Mouse (Mus musculus) layer of hippocampus, adult 2 months (tissue): ENCODE data around the gene Rab2b. TPM values are rescaled to one million over a fixed set of nuclear protein-coding genes. Genes with fewer than 3 reads are reported as not detected.

ENCODE experiments used
- DNase-seq, 2 experiments: peaks; one replicate each; pipeline ENCODE4 v3.0.0; 2022; ENCODE audit warnings: low spot score in 2 of 2
- H3K27ac ChIP-seq: fragments of 200-600 bp; 2 replicates; pipeline ENCODE4 v1.8.1; 2022
- H3K4me3 ChIP-seq: fragments of 200-600 bp; 2 replicates; pipeline ENCODE4 v1.8.1; 2022; ENCODE audit warnings: mild to moderate bottlenecking
- CTCF ChIP-seq: fragments of 200-600 bp; conservative IDR thresholded peaks from 2 replicates; pipeline ENCODE4 v1.8.1; 2022; ENCODE audit warnings: antibody characterized with exemption, mild to moderate bottlenecking, moderate library complexity
- total RNA-seq, 2 experiments: library from RNA; stranded (reverse); gene quantifications; 2 replicates each; pipeline ENCODE4 v1.2.3; 2021

Rab2b gene
- total RNA-seq, 2 experiments from 2014 or later: 35.4 to 36.2 TPM

- Histone ChIP-seq H3K27ac (peak overlapping the region; percentile 88), H3K4me3 (peak overlapping the region; percentile 98)
- DNase-seq: no peak
- TF ChIP-seq CTCF: no peak
Observed at GRCm38 (mm10) chr14:52256311-52257175, 22.8 kb downstream of the Rab2b start.

- TF ChIP-seq CTCF: no peak
- Histone ChIP-seq H3K4me3 (no peak overlapping the region), H3K27ac (no peak overlapping the region)
- DNase-seq: no peak
Observed at GRCm38 (mm10) chr14:52246129-52246528, 33.2 kb downstream of the Rab2b start.

- TF ChIP-seq CTCF: no peak
- Histone ChIP-seq H3K4me3 (peak overlapping the region; percentile 69), H3K27ac (peak overlapping the region; percentile 94)
- no peak for DNase-seq
Observed at GRCm38 (mm10) chr14:52244690-52245042, 34.7 kb downstream of the Rab2b start.

GRCm38 (mm10) chr14:52244041-52244689 is 35.2 kb downstream of the Rab2b start:
- TF ChIP-seq CTCF: no peak
- Histone ChIP-seq H3K4me3 (peak overlapping the region; percentile 69), H3K27ac (peak overlapping the region; percentile 94)
- DNase-seq: peak; percentile 98 to 99

- no peak for DNase-seq
- no peak for TF ChIP-seq CTCF
- H3K4me3 ChIP-seq: no peak overlapping the region
- no peak overlapping the region for H3K27ac ChIP-seq
Observed at GRCm38 (mm10) chr14:52236216-52236615, 43.1 kb downstream of the Rab2b start.

- Histone ChIP-seq H3K4me3 (no peak overlapping the region), H3K27ac (no peak overlapping the region)
- no peak for TF ChIP-seq CTCF
- no peak for DNase-seq
Observed at GRCm38 (mm10) chr14:52235165-52235564, 44.2 kb downstream of the Rab2b start.

- H3K4me3 ChIP-seq: no peak overlapping the region
- no peak for DNase-seq
- no peak overlapping the region for H3K27ac ChIP-seq
- no peak for TF ChIP-seq CTCF
Observed at GRCm38 (mm10) chr14:52232249-52232648, 47.1 kb downstream of the Rab2b start.

- H3K4me3 ChIP-seq: no peak overlapping the region
- no peak for TF ChIP-seq CTCF
- DNase-seq: no peak
- H3K27ac ChIP-seq: no peak overlapping the region
Observed at GRCm38 (mm10) chr14:52225972-52226371, 53.4 kb downstream of the Rab2b start.

GRCm38 (mm10) chr14:52217261-52217660 is 62.1 kb downstream of the Rab2b start:
- DNase-seq: no peak
- TF ChIP-seq CTCF: no peak
- Histone ChIP-seq H3K4me3 (no peak overlapping the region), H3K27ac (no peak overlapping the region)

Other genes with a start within 250 kb of the Rab2b start
- gene Olfr221, start 237.1 kb downstream of the Rab2b start, total RNA-seq: not detected
- gene Hnrnpc, start 175.5 kb downstream of the Rab2b start, total RNA-seq: 100 to 1,000 TPM; 245 to 262 TPM
- gene Rpgrip1, start 168.8 kb downstream of the Rab2b start, total RNA-seq: 1 to 10 TPM; 1.7 to 2.2 TPM
- gene Supt16, start 82.1 kb downstream of the Rab2b start, total RNA-seq: 10 to 100 TPM; 53.4 to 53.9 TPM
- gene Chd8, start 21.8 kb downstream of the Rab2b start, total RNA-seq: 100 to 1,000 TPM; 126 to 138 TPM
- gene Tox4, start 399 bp downstream of the Rab2b start, total RNA-seq: 10 to 100 TPM; 63.9 to 66.0 TPM
- 10 to 100 TPM; 43.7 to 47.9 TPM for gene Mettl3, start 25.6 kb upstream of the Rab2b start, total RNA-seq
- 10 to 100 TPM; 44.5 to 45.3 TPM for gene Sall2, start 49.2 kb upstream of the Rab2b start, total RNA-seq
- not detected for gene Olfr1513, start 76.9 kb upstream of the Rab2b start, total RNA-seq
- not detected for gene Olfr1512, start 99.6 kb upstream of the Rab2b start, total RNA-seq
- gene Olfr1511, start 117.8 kb upstream of the Rab2b start, total RNA-seq: not detected
- gene Olfr1510, start 134.8 kb upstream of the Rab2b start, total RNA-seq: not detected
- gene Olfr1509, start 163.4 kb upstream of the Rab2b start, total RNA-seq: not detected
- not detected for gene Olfr1508, start 187.9 kb upstream of the Rab2b start, total RNA-seq
- not detected for gene Olfr1507, start 216.2 kb upstream of the Rab2b start, total RNA-seq